Mouse (Mus musculus) MEL (cell line): ENCODE measurements around the gene Il4. TPM values are rescaled to one million over a fixed set of nuclear protein-coding genes. Genes with fewer than 3 reads are reported as not detected.

Source experiments
- DNase-seq: peaks from one replicate; pipeline ENCODE4 v3.0.0; 2011; ENCODE audit warnings: low read depth, low spot score
- H3K27ac ChIP-seq: 2 replicates; pipeline ENCODE4 v1.5.1; 2012; ENCODE audit warnings: low read depth, mild to moderate bottlenecking, control low read depth, low read length, moderate library complexity; ENCODE audit not compliant: control insufficient read depth
- H3K27me3 ChIP-seq, 2 experiments: fragments of 150-350 bp in 1 of 2; sonication (generic) in 1 of 2; 2 replicates each; pipeline ENCODE4 v1.6.1; 2012; ENCODE audit warnings: low read length in 2 of 2, mild to moderate bottlenecking in 2 of 2, improper control_type of control experiment in 1 of 2, moderate library complexity in 1 of 2; ENCODE audit not compliant: insufficient read depth in 2 of 2, control insufficient read depth in 1 of 2
- H3K36me3 ChIP-seq, 2 experiments: 2 replicates each; pipeline ENCODE4 v1.6.1; 2012 to 2014; ENCODE audit warnings: low read length in 2 of 2, improper control_type of control experiment in 1 of 2, inconsistent platforms in 1 of 2, mild to moderate bottlenecking in 1 of 2; ENCODE audit not compliant: insufficient read depth in 2 of 2, control insufficient read depth in 1 of 2
- H3K4me1 ChIP-seq, 2 experiments: fragments of 150-350 bp in 1 of 2; sonication (generic) in 1 of 2; 2 replicates each; pipeline ENCODE4 v1.6.1; 2012; ENCODE audit warnings: low read length in 2 of 2, improper control_type of control experiment in 1 of 2, mild to moderate bottlenecking in 1 of 2; ENCODE audit not compliant: insufficient read depth in 2 of 2, control insufficient read depth in 1 of 2
- H3K4me3 ChIP-seq, 2 experiments: fragments of 150-350 bp in 1 of 2; sonication (generic) in 1 of 2; 2 replicates each; pipeline ENCODE4 v1.5.1; 2012; ENCODE audit warnings: low read depth in 2 of 2, low read length in 2 of 2, mild to moderate bottlenecking in 2 of 2, moderate library complexity in 2 of 2, control low read depth in 1 of 2, improper control_type of control experiment in 1 of 2; ENCODE audit not compliant: control insufficient read depth in 1 of 2, insufficient read depth in 1 of 2
- H3K79me2 ChIP-seq: 2 replicates; pipeline ENCODE4 v1.6.1; 2012; ENCODE audit warnings: mild to moderate bottlenecking, low read length, moderate library complexity; ENCODE audit not compliant: control insufficient read depth, poor library complexity, insufficient read depth
- H3K9ac ChIP-seq: 2 replicates; pipeline ENCODE4 v1.6.1; 2012; ENCODE audit warnings: low read depth, mild to moderate bottlenecking, control low read depth, low read length, moderate library complexity; ENCODE audit not compliant: control insufficient read depth, poor library complexity, severe bottlenecking
- H3K9me3 ChIP-seq: fragments of 150-350 bp; sonication (generic); replicated peaks from 2 replicates; pipeline ENCODE4 v1.6.1; 2012; ENCODE audit warnings: mild to moderate bottlenecking, low read length, improper control_type of control experiment, moderate library complexity; ENCODE audit not compliant: insufficient read depth
- BHLHE40 ChIP-seq: IDR thresholded peaks from 2 replicates; pipeline ENCODE4 v1.6.1; 2012; ENCODE audit warnings: low read depth, mild to moderate bottlenecking, inconsistent platforms, low read length, improper control_type of control experiment, borderline replicate concordance
- CTCF ChIP-seq, 3 experiments: IDR thresholded peaks in 2 of 3; conservative IDR thresholded peaks in 1 of 3; 2 replicates each; pipeline ENCODE4 v1.5.1; 2011 to 2012; ENCODE audit warnings: low read length in 3 of 3, low read depth in 2 of 3, mild to moderate bottlenecking in 2 of 3, improper control_type of control experiment in 1 of 3, inconsistent platforms in 1 of 3, mixed read lengths in 1 of 3, moderate library complexity in 1 of 3; ENCODE audit not compliant: control insufficient read depth in 1 of 3, insufficient read depth in 1 of 3, poor library complexity in 1 of 3, severe bottlenecking in 1 of 3
- ELF1 ChIP-seq: IDR thresholded peaks from 2 replicates; pipeline ENCODE4 v1.6.1; 2014; ENCODE audit warnings: low read depth, mild to moderate bottlenecking, inconsistent platforms, low read length, improper control_type of control experiment, moderate library complexity
- EP300 ChIP-seq, 2 experiments: IDR thresholded peaks; 2 replicates each; pipeline ENCODE4 v1.6.1; 2011; ENCODE audit warnings: improper control_type of control experiment in 2 of 2, low read length in 2 of 2, low read depth in 1 of 2, mild to moderate bottlenecking in 1 of 2
- ETS1 ChIP-seq: IDR thresholded peaks from 2 replicates; pipeline ENCODE4 v1.6.1; 2012; ENCODE audit warnings: low read depth, mild to moderate bottlenecking, inconsistent platforms, low read length, improper control_type of control experiment, moderate library complexity
- GATA1 ChIP-seq: IDR thresholded peaks from 2 replicates; pipeline ENCODE4 v1.6.1; 2011; ENCODE audit warnings: low read depth, low read length, improper control_type of control experiment
- HCFC1 ChIP-seq: IDR thresholded peaks from 2 replicates; pipeline ENCODE4 v1.6.1; 2012; ENCODE audit warnings: low read depth, mild to moderate bottlenecking, inconsistent platforms, low read length, improper control_type of control experiment, moderate library complexity
- JUND ChIP-seq: IDR thresholded peaks from 2 replicates; pipeline ENCODE4 v1.6.1; 2011; ENCODE audit warnings: low read depth, mild to moderate bottlenecking, improper control_type of control experiment, low read length
- MAFK ChIP-seq: IDR thresholded peaks from 2 replicates; pipeline ENCODE4 v1.6.1; 2011; ENCODE audit warnings: low read depth, mild to moderate bottlenecking, low read length, improper control_type of control experiment, borderline replicate concordance
- MAX ChIP-seq: IDR thresholded peaks from 2 replicates; pipeline ENCODE4 v1.6.1; 2011; ENCODE audit warnings: low read length, improper control_type of control experiment
- MAZ ChIP-seq: IDR thresholded peaks from 2 replicates; pipeline ENCODE4 v1.6.1; 2012; ENCODE audit warnings: low read depth, mild to moderate bottlenecking, inconsistent platforms, low read length, improper control_type of control experiment
- MYB ChIP-seq: IDR thresholded peaks from 2 replicates; pipeline ENCODE4 v1.6.1; 2011; ENCODE audit warnings: mild to moderate bottlenecking, low read depth, low read length, improper control_type of control experiment
- NELFE ChIP-seq: IDR thresholded peaks from 2 replicates; pipeline ENCODE4 v1.6.1; 2011; ENCODE audit warnings: low read depth, low read length, improper control_type of control experiment
- RCOR1 ChIP-seq: IDR thresholded peaks from 2 replicates; pipeline ENCODE4 v1.6.1; 2012; ENCODE audit warnings: low read depth, mild to moderate bottlenecking, inconsistent platforms, low read length, improper control_type of control experiment
- SMC3 ChIP-seq: IDR thresholded peaks from 2 replicates; pipeline ENCODE4 v1.6.1; 2011; ENCODE audit warnings: low read depth, low read length, improper control_type of control experiment
- TAL1 ChIP-seq: IDR thresholded peaks from 2 replicates; pipeline ENCODE4 v1.6.1; 2012; ENCODE audit warnings: mild to moderate bottlenecking, inconsistent platforms, low read length, moderate library complexity, mixed read lengths
- TBP ChIP-seq: IDR thresholded peaks from 2 replicates; pipeline ENCODE4 v1.8.0; 2011; ENCODE audit warnings: low read depth, low read length, improper control_type of control experiment
- TCF12 ChIP-seq: IDR thresholded peaks from 2 replicates; pipeline ENCODE4 v1.6.1; 2014; ENCODE audit warnings: low read depth, mild to moderate bottlenecking, inconsistent platforms, low read length, improper control_type of control experiment, moderate library complexity
- UBTF ChIP-seq: IDR thresholded peaks from 2 replicates; pipeline ENCODE4 v1.6.1; 2012; ENCODE audit warnings: low read depth, mild to moderate bottlenecking, inconsistent platforms, low read length, improper control_type of control experiment, moderate library complexity, borderline replicate concordance; ENCODE audit not compliant: insufficient read depth
- USF2 ChIP-seq, 2 experiments: IDR thresholded peaks; 2 replicates each; pipeline ENCODE4 v1.6.1; 2011 to 2012; ENCODE audit warnings: improper control_type of control experiment in 2 of 2, low read length in 2 of 2, borderline replicate concordance in 1 of 2, inconsistent platforms in 1 of 2, low read depth in 1 of 2, mild to moderate bottlenecking in 1 of 2; ENCODE audit not compliant: insufficient read depth in 1 of 2
- ZC3H11A ChIP-seq: IDR thresholded peaks from 2 replicates; pipeline ENCODE4 v1.6.1; 2012; ENCODE audit warnings: low read depth, mild to moderate bottlenecking, inconsistent platforms, low read length, improper control_type of control experiment
- ZMIZ1 ChIP-seq: IDR thresholded peaks from 2 replicates; pipeline ENCODE4 v1.6.1; 2012; ENCODE audit warnings: low read depth, mild to moderate bottlenecking, inconsistent platforms, low read length, improper control_type of control experiment, moderate library complexity
- ZNF384 ChIP-seq: IDR thresholded peaks from 2 replicates; pipeline ENCODE4 v1.6.1; 2012; ENCODE audit warnings: low read depth, mild to moderate bottlenecking, inconsistent platforms, low read length, improper control_type of control experiment
- polyA plus RNA-seq, 2 experiments: library from polyadenylated mRNA; stranded (reverse) in 1 of 2; unstranded in 1 of 2; fragments of >175 nt in 1 of 2; fragments of >200 nt in 1 of 2; gene quantifications; 2 replicates each; pipeline versions ENCODE4 v1.2.1 to v1.2.4; 2012; ENCODE audit warnings: low replicate concordance in 2 of 2, low read depth in 1 of 2; ENCODE audit not compliant: insufficient read length in 2 of 2, insufficient read depth in 1 of 2, missing spikeins in 1 of 2
- total RNA-seq: library from RNA; depleted of rRNA; stranded (reverse); fragments of 300-350 nt; gene quantifications from 2 replicates; pipeline ENCODE4 v1.2.3, GENCODE M21; 2012

Gene Il4
- total and polyA plus RNA-seq, 3 experiments = 4.3 to 10.4 TPM; not detected in 1

DNA sequence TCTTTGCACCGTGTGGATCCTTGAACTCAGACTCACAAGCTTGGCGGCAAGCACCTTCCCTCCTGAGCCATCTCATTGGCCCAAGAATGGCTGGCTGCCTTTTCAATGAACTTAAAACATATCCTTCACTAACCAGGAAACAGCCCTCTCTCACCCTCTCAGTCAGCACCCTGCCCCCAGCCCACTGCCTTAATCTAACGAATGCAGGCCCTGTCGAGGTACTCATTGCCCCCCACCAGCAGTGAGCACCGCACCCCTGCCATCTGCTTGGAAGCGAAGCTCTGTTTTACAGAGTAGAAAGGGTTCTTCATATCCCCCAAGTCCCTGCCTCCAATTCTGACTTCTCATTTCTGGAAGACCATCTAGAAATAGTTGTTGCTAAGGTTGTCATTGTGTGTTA lies 959 bp upstream of the Il4 start:
- Histone ChIP-seq H3K27me3 (no peaks in the 10 kb centered on the region), H3K9me3 (no peaks in the 10 kb centered on the region), H3K4me1 (peaks cover 56 to 72% of the 10 kb centered on the region in 2 experiments), H3K27ac (peak overlapping the region; percentile 67), H3K36me3 (peaks cover 0 to 63% of the 10 kb centered on the region in 2 experiments; a peak in 2 of 4 replicates), H3K79me2 (peaks cover 22% of the 10 kb centered on the region), H3K9ac (peak overlapping the region; percentile 37), H3K4me3 (peak overlapping the region in 1 of 2 experiments; percentile 6; a peak in 1 of 4 replicates)
- peak; percentile 79; the same call in 1 of the 2 replicates for TF ChIP-seq TCF12
- TF ChIP-seq MYB = peak; percentile 42; the same call in 1 of the 2 replicates
- TF ChIP-seq TAL1 = peak; percentile 82
- peak; percentile 59; the same call in 1 of the 2 replicates for TF ChIP-seq ETS1
- peak; percentile 35; the same call in 1 of the 2 replicates for TF ChIP-seq GATA1
- TF ChIP-seq EP300 (IDR thresholded peaks at IDR 0.05; ENCODE audit: low read depth in 1 of 2, low read length in 2 of 2) = peak; percentile 64 to 83
- 0 out of 2 replicates have a peak, but pooled peaks have one; percentile 17 for TF ChIP-seq HCFC1
- peak; percentile 48 for TF ChIP-seq TBP
- TF ChIP-seq MAZ = peak; percentile 77; the same call in 1 of the 2 replicates
- peak; percentile 27; the same call in 1 of the 2 replicates for TF ChIP-seq ZNF384
- no peak for TF ChIP-seq MAFK
- no peak for TF ChIP-seq SMC3
- no peak for TF ChIP-seq ZMIZ1
- DNase-seq = peak; percentile 85

DNA sequence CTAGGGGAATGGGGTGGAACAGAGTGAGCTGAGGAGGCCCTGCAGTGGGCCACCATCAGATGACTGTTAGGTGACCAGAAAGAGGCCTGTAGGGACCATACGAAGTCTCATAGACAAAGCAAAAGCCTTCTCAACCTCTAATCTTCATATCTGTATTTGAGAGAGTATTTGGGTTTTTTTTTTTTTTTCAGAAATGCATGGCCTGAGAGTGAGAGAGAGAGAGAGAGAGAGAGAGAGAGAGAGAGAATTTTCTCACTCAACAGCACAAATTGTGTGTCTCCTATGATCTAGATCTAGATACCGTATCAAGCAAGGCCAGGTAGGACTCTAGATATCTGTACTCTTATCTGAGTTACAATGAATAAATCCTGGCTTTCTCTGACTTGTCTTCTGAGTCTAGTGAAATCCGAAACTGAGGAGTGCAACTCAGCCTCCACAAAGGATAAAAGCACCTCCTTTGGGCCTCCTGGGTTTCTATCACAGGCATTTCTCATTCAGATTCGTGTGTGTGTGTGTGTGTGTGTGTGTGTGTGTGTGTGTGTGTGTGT lies 833 bp downstream of the Il4 start:
- Histone ChIP-seq H3K9ac (peak overlapping the region; percentile 54), H3K9me3 (no peaks in the 10 kb centered on the region), H3K36me3 (peaks cover 0 to 55% of the 10 kb centered on the region in 2 experiments; a peak in 2 of 4 replicates), H3K4me1 (peaks cover 48 to 62% of the 10 kb centered on the region in 2 experiments), H3K27me3 (no peaks in the 10 kb centered on the region), H3K4me3 (peak overlapping the region; percentile 83 to 97), H3K79me2 (peaks cover 22% of the 10 kb centered on the region), H3K27ac (peak overlapping the region; percentile 97)
- TF ChIP-seq UBTF = no peak
- no peak for TF ChIP-seq CTCF (IDR thresholded peaks at IDR 0.05 in 2 of 3, conservative IDR thresholded peaks at IDR 0.05 in 1 of 3; ENCODE audit: control insufficient read depth in 1 of 3, insufficient read depth in 1 of 3, low read depth in 2 of 3, low read length in 3 of 3, poor library complexity in 1 of 3, severe bottlenecking in 1 of 3)
- no peak for TF ChIP-seq TAL1
- TF ChIP-seq ETS1 = no peak; the same call in 1 of the 2 replicates
- no peak for TF ChIP-seq MAX
- TF ChIP-seq MAZ = no peak
- TF ChIP-seq BHLHE40 = no peak
- no peak for TF ChIP-seq USF2 (IDR thresholded peaks at IDR 0.05; ENCODE audit: borderline replicate concordance in 1 of 2, insufficient read depth in 1 of 2, low read depth in 1 of 2, low read length in 2 of 2)
- no peak for TF ChIP-seq ZC3H11A
- TF ChIP-seq TCF12 = peak; percentile 61; the same call in 1 of the 2 replicates
- no peak for TF ChIP-seq MAFK
- TF ChIP-seq RCOR1 = peak; percentile 70; the same call in 1 of the 2 replicates
- no peak; the same call in 1 of the 2 replicates for TF ChIP-seq ELF1
- TF ChIP-seq ZNF384 = peak; percentile 88
- TF ChIP-seq SMC3 = no peak
- no peak for TF ChIP-seq MYB
- TF ChIP-seq GATA1 = peak; percentile 79
- no peak for TF ChIP-seq NELFE
- TF ChIP-seq HCFC1 = 0 out of 2 replicates have a peak, but pooled peaks have one; percentile 7
- TF ChIP-seq JUND = peak; percentile 85
- TF ChIP-seq EP300 (IDR thresholded peaks at IDR 0.05; ENCODE audit: low read depth in 1 of 2, low read length in 2 of 2) = peak; percentile 57 to 71; a peak in 3 of 4 replicates
- DNase-seq = peak; percentile 61
